Mouse (Mus musculus) NIH3T3 (cell line): Measurements from ENCODE around the gene Olfr1049.
"Not testable (repeated sequence)": the region's sequence is repeated elsewhere in the genome, so short reads cannot be mapped to it uniquely, and the experiment has no call there.

Experiments
- DNase-seq: peaks from one replicate; pipeline ENCODE4 v3.0.0-alpha.2; 2012; ENCODE audit warnings: low read depth

Gene Olfr1049

DNA sequence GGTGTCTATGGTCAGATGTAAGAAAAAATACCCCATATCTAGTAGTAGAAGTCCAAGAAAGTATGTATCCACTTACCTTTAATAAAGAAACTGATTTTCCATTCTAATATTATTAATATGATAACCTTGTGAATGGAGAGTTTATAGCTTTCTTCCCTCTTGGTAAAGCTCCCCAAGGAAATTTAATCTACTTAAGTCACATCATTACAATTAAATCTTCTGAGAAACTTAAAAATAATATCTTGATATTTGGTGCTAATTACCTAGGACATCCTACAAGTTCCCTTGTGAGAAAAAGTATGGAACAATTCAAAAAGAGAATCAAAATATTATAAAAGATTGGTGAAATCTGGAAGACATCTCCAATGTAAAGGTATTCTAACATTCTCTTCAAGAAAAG lies at the start of gene Olfr1049:
Gene Olfr1049 (minus strand): TSS at position 101 of the 400 bp plus-strand sequence.
- not testable (repeated sequence) for DNase-seq

DNA sequence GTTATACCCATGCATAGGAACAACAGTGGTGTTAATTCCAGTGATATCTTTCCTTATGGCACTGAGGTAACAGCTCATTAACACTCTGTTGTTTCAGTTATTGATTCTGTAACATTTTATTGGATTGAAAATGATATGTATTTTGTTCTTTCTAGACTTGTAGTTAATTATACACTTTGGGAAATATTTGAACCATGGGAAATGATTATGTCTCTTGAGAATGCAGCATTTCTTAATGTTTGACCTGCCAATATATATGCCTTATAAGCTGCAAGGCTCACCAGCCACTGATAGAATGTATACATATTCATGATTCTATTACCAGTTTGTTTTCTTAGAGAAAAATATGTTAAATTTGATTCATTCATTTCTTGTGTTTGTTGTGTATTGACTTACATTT lies 34.0 kb upstream of the Olfr1049 start, which contains the start of gene Olfr1052:
Gene Olfr1052 (plus strand): TSS at position 301 of the 400 bp plus-strand sequence.
- DNase-seq = no peak

DNA sequence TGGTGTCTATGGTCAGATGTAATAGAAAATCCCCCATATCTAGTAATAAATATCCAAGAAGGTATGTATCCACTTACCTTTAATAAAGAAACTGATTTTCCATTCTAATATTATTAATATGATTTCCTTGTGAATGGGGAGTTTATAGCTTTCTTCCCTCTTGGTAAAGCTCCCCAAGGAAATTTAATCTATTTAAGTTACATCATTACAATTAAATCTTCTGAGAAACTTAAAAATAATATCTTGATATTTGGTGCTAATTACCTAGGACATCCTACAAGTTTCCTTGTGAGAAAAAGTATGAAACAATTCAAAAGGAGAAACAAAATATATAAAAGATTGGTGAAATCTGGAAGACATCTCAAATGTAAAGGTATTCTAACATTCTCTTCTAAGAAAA lies 20.9 kb upstream of the Olfr1049 start, which contains the start of gene Olfr1051:
Gene Olfr1051 (minus strand): TSS at position 101 of the 400 bp plus-strand sequence.
- DNase-seq = not testable (repeated sequence)

DNA sequence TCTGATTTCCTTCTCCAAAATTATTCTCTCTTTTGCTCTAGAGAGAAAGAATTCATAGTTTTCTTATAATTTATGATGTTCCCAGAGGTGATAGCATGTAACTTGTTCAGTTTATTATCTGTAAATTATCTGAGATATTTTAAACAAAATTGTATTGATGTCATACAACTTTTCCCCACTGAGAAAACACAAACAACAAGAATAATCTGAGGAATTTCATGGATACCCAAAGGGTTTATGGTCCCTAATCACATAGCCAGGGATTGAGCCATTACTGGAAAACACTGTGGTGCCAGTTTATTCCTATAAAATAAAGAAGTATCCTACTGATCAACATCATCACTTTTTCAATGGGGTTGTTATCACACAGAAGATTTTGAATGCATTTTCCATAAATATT lies 17.9 kb downstream of the Olfr1049 start, which contains the start of gene Olfr1048:
Gene Olfr1048 (minus strand): TSS at position 101 of the 400 bp plus-strand sequence.
- no peak for DNase-seq

GRCm38 (mm10) chr2:86231301-86231700 lies 26.8 kb downstream of the Olfr1049 start, which contains the start of gene Olfr1047:
Olfr1047 (minus strand) TSS chr2:86231401.
- no peak for DNase-seq

DNA sequence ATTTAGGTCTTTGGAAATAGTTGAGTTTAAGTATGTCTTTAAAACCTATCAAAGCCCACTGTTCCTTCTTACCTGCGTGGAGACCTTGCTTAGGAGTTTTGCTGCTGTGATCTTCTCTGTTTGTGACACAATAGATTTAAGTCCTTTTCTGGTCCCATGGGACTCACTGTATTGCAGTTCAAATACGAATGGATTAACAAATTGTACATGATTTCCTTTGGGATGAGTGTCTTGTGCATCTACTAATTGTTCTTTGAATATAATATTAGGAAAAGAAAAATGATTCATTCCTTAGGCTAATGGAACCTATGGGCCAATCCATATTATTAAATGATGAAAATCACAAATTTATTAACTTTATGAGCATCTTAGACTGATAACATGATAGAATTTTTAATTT lies 38.9 kb downstream of the Olfr1049 start, which contains the start of gene Olfr1046:
Gene Olfr1046 (minus strand): TSS at position 101 of the 400 bp plus-strand sequence.
- DNase-seq = no peak
